Mouse (Mus musculus): ENCODE data around the gene Spon1.

GRCm38 (mm10) chr7:113909161-113909825 is 143.5 kb downstream of the Spon1 start:
- TF ChIP-seq POLR2A (IDR thresholded peaks at IDR 0.05; ENCODE audit: insufficient read depth, low read depth, low read length) (no peak), CTCF (IDR thresholded peaks at IDR 0.05) (no peak)

All from heart, adult 2 months (tissue).